Mouse (Mus musculus): ENCODE measurements at regions not wholly inside any gene's neighbourhood (a gene's known extent, or its start where the extent isn't known, plus 50 kb on each side); places are given as distances from the start of the nearest gene placed in this dataset.

GRCm38 (mm10) chr9:83273361-83273975 is 127.0 kb upstream of the Hmgn3 start:
- peak; percentile 16 for DNase-seq

GRCm38 (mm10) chr9:83265736-83266135 is 119.3 kb upstream of the Hmgn3 start:
- DNase-seq: no peak

GRCm38 (mm10) chr9:83259511-83259910 is 113.0 kb upstream of the Hmgn3 start:
- no peak for DNase-seq

- DNase-seq: no peak
These were observed 112.5 kb upstream of the Hmgn3 start for GRCm38 (mm10) chr9:83258986-83259385.

GRCm38 (mm10) chr9:83258476-83258875 is 112.0 kb upstream of the Hmgn3 start:
- DNase-seq: no peak

- DNase-seq: no peak
These were observed 107.9 kb upstream of the Hmgn3 start for GRCm38 (mm10) chr9:83254356-83254755.

GRCm38 (mm10) chr9:83253789-83254188 is 107.3 kb upstream of the Hmgn3 start:
- no peak for DNase-seq

GRCm38 (mm10) chr9:83251793-83252192 is 105.3 kb upstream of the Hmgn3 start:
- no peak for DNase-seq

GRCm38 (mm10) chr9:83249871-83250270 is 103.4 kb upstream of the Hmgn3 start:
- no peak for DNase-seq

- DNase-seq: no peak
These were observed 101.8 kb upstream of the Hmgn3 start for GRCm38 (mm10) chr9:83248164-83248730.

GRCm38 (mm10) chr9:83247066-83247668 is 100.7 kb upstream of the Hmgn3 start:
- no peak for DNase-seq

- DNase-seq: no peak
These were observed 94.6 kb upstream of the Hmgn3 start for GRCm38 (mm10) chr9:83241119-83241518.

GRCm38 (mm10) chr9:83239097-83239496 is 92.6 kb upstream of the Hmgn3 start:
- no peak for DNase-seq

- DNase-seq: no peak
These were observed 75.4 kb upstream of the Hmgn3 start for GRCm38 (mm10) chr9:83221866-83222265.

- no peak for DNase-seq
These were observed 56.1 kb upstream of the Hmgn3 start for GRCm38 (mm10) chr9:83202583-83202982.

GRCm38 (mm10) chr9:83199771-83200170 is 53.3 kb upstream of the Hmgn3 start:
- no peak for DNase-seq

- no peak for DNase-seq
These were observed 52.7 kb upstream of the Hmgn3 start for GRCm38 (mm10) chr9:83199176-83199575.

GRCm38 (mm10) chr9:83197013-83197412 is 50.5 kb upstream of the Hmgn3 start:
- no peak for DNase-seq
